In genomic region chr17:83938671-83939244, GRCm38 (mm10) we compare ENCODE assay signal across 8 mouse cellular contexts.
DNase-seq lines count a peak whose midpoint lies in the region; ATAC-seq lines count a peak whose summit lies in the region.

No protein-coding gene starts in this region.

- peaks cover 30% of the 10 kb centered on the region for H3K4me1 ChIP-seq in midbrain, embryonic 10.5 days
- H3K4me1 ChIP-seq in midbrain, embryonic 11.5 days (ENCODE audit: control insufficient read depth, insufficient read depth, low read length) = peaks cover 15% of the 10 kb centered on the region
- H3K4me1 ChIP-seq in forebrain, embryonic 10.5 days = peaks cover 58% of the 10 kb centered on the region
- H3K4me1 ChIP-seq in neural tube, embryonic 14.5 days (ENCODE audit: control insufficient read depth, insufficient read depth, low read length) = peaks cover 8% of the 10 kb centered on the region

- no peak overlapping the region for H3K9ac ChIP-seq in midbrain, embryonic 11.5 days (ENCODE audit: low read length)
- no peak overlapping the region for H3K9ac ChIP-seq in neural tube, embryonic 14.5 days (replicated peaks; ENCODE audit: low read depth, low read length)

- peak overlapping the region; percentile 65 for H3K27ac ChIP-seq in midbrain, embryonic 10.5 days (replicated peaks)
- H3K27ac ChIP-seq in midbrain, embryonic 11.5 days (ENCODE audit: low read depth, low read length) = no peak overlapping the region; the same call in 1 of the 2 replicates
- H3K27ac ChIP-seq in forebrain, embryonic 10.5 days = peak overlapping the region; percentile 85
- no peak overlapping the region for H3K27ac ChIP-seq in neural tube, embryonic 14.5 days (ENCODE audit: low read depth, low read length)

- ATAC-seq in midbrain, embryonic 11.5 days (ENCODE audit: low FRiP score) = no peak
- peak; percentile 73; the same call in 1 of the 2 replicates for ATAC-seq in neural tube, embryonic 14.5 days (ENCODE audit: low read depth)

- H3K36me3 ChIP-seq in midbrain, embryonic 10.5 days = no peaks in the 10 kb centered on the region
- no peaks in the 10 kb centered on the region for H3K36me3 ChIP-seq in midbrain, embryonic 11.5 days (ENCODE audit: control insufficient read depth, insufficient read depth, low read length)
- no peaks in the 10 kb centered on the region for H3K36me3 ChIP-seq in forebrain, embryonic 10.5 days (replicated peaks)
- no peaks in the 10 kb centered on the region for H3K36me3 ChIP-seq in neural tube, embryonic 14.5 days (ENCODE audit: control insufficient read depth, insufficient read depth, low read length)

- no peaks in the 10 kb centered on the region for H3K9me3 ChIP-seq in midbrain, embryonic 10.5 days (replicated peaks)
- H3K9me3 ChIP-seq in midbrain, embryonic 11.5 days (ENCODE audit: control insufficient read depth, low read length) = no peaks in the 10 kb centered on the region
- no peaks in the 10 kb centered on the region for H3K9me3 ChIP-seq in forebrain, embryonic 10.5 days
- no peaks in the 10 kb centered on the region for H3K9me3 ChIP-seq in neural tube, embryonic 14.5 days (ENCODE audit: control insufficient read depth, low read length)

- WGBS in midbrain, embryonic 10.5 days = 62% methylated on average over 11 of the region's 11 CpGs
- 61% methylated on average over 11 of the region's 11 CpGs for WGBS in midbrain, embryonic 11.5 days
- WGBS in forebrain, embryonic 10.5 days = 38% methylated on average over 11 of the region's 11 CpGs
- WGBS in neural tube, embryonic 14.5 days = 44% methylated on average over 11 of the region's 11 CpGs

- H3K4me3 ChIP-seq in midbrain, embryonic 10.5 days = no peak overlapping the region
- H3K4me3 ChIP-seq in midbrain, embryonic 11.5 days (ENCODE audit: low read depth, low read length) = no peak overlapping the region
- peak overlapping the region; percentile 14; the same call in 1 of the 2 replicates for H3K4me3 ChIP-seq in forebrain, embryonic 10.5 days
- H3K4me3 ChIP-seq in neural tube, embryonic 14.5 days (ENCODE audit: low read depth, low read length) = no peak overlapping the region

- no peak overlapping the region for H3K4me2 ChIP-seq in midbrain, embryonic 11.5 days
- H3K4me2 ChIP-seq in neural tube, embryonic 14.5 days (ENCODE audit: low read depth, low read length) = no peak overlapping the region

- no peak for DNase-seq in midbrain, embryonic 10.5 days (ENCODE audit: low spot score)
- no peak for DNase-seq in midbrain, embryonic 11.5 days (ENCODE audit: low spot score, missing footprints)
- peak; percentile 55 for DNase-seq in forebrain, embryonic 10.5 days (ENCODE audit: extremely low spot score, low spot score)
- DNase-seq in heart, postnatal 4 days = peak; percentile 64
- peak; percentile 38 for DNase-seq in layer of hippocampus, adult 9-10 months (ENCODE audit: low spot score)
- DNase-seq in spleen, adult 12 weeks (ENCODE audit: low spot score) = no peak
- no peak for DNase-seq in thymus, postnatal 10 days (ENCODE audit: low spot score in 2 of 2)

- no peaks in the 10 kb centered on the region for H3K27me3 ChIP-seq in midbrain, embryonic 10.5 days (ENCODE audit: low read depth, poor library complexity, severe bottlenecking)
- no peaks in the 10 kb centered on the region for H3K27me3 ChIP-seq in midbrain, embryonic 11.5 days (ENCODE audit: control insufficient read depth, insufficient read depth, low read length)
- peaks cover 48% of the 10 kb centered on the region for H3K27me3 ChIP-seq in forebrain, embryonic 10.5 days (ENCODE audit: poor library complexity, severe bottlenecking)
- H3K27me3 ChIP-seq in neural tube, embryonic 14.5 days (ENCODE audit: control insufficient read depth, insufficient read depth, low read length) = no peaks in the 10 kb centered on the region

Comparison
In these comparisons a context has a peak if more than half of its experiments do, and no peak if none do; other contexts are left out.
1. H3K27ac ChIP-seq: peak in midbrain, embryonic 10.5 days (single experiment) and forebrain, embryonic 10.5 days (single experiment); none in midbrain, embryonic 11.5 days (single experiment) and neural tube, embryonic 14.5 days (single experiment).
2. DNase-seq: peak in forebrain, embryonic 10.5 days (single experiment), heart, postnatal 4 days (single experiment) and layer of hippocampus, adult 9-10 months (single experiment); none in midbrain, embryonic 10.5 days (single experiment), midbrain, embryonic 11.5 days (single experiment), spleen, adult 12 weeks (single experiment) and thymus, postnatal 10 days (0 of 2).